Mouse (Mus musculus): ENCODE results near the gene Gnpnat1. TPM values are rescaled to one million over a fixed set of nuclear protein-coding genes. Genes with fewer than 3 reads are reported as not detected.

Gnpnat1 gene
- polyA plus RNA-seq, 1 experiment, result 16.2 TPM

DNA sequence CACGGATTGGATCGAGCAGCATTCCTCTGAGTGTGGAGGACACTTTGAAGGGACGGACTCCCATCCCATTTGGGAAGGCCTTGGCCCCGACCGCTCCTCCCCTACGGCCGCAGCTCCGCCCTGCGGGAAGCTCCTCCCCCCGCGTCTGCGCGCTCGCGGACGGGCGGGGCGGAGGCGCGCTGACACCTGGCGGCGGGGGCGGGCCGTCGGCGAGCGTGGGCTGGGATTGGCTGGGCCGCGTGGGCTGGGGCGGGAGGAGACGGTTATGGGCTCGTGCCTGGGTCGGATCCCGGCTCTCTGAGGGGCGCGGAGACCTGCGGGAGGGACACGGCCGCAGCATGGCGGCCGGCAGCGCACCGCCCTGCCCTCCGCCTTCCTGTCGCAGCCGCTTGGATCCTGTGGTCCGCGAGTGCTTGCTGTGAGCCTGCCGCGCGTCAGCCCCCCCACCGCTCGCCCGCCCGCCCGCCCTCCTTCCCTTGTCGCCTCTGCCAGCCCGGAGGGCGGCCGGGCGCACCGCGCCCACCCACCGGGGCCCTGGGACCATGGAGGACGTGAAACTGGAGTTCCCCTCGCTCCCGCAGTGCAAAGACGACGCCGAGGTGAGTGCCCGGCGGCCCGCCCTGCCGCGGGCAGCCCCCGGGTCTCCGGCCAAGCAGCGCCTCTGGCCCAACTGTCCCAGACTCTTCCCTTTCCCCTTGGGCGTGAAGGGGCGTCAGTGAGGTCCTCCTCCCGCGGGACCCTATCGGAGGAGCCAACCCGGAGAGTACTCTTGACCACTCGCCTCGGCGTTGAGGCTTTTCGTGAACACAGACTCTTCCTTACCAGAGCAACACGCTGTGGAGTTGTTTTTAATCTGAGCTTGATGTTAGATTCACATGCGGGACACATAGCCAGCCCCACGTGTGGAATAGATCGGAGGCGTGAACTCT lies 53.5 kb downstream of the Gnpnat1 start, which contains the start of gene Styx:
Gene Styx, plus strand, starts transcription at position 163 of the 929 bp plus-strand sequence.
- peak within 1 kb of the TSS; percentile 10; the same call in 1 of the 2 replicates for H3K27ac ChIP-seq (ENCODE audit: control insufficient read depth, insufficient read depth, low read depth, low read length, poor library complexity)
- WGBS, result under 1% methylated on average over 84 of the region's 93 CpGs
- H3K4me1 ChIP-seq (ENCODE audit: control insufficient read depth, insufficient read depth, low read length), result no peaks in the 10 kb centered on the region
- peak; percentile 59; the same call in 1 of the 2 replicates for TF ChIP-seq POLR2A (IDR thresholded peaks at IDR 0.05; ENCODE audit: borderline replicate concordance, control insufficient read depth, low read depth, low read length)
- TF ChIP-seq CTCF (IDR thresholded peaks at IDR 0.05; ENCODE audit: control insufficient read depth, insufficient read depth, low read length), result no peak
- peak within 1 kb of the TSS; percentile 73 for H3K4me3 ChIP-seq (replicated peaks; ENCODE audit: control insufficient read depth, low read depth, low read length)

DNA sequence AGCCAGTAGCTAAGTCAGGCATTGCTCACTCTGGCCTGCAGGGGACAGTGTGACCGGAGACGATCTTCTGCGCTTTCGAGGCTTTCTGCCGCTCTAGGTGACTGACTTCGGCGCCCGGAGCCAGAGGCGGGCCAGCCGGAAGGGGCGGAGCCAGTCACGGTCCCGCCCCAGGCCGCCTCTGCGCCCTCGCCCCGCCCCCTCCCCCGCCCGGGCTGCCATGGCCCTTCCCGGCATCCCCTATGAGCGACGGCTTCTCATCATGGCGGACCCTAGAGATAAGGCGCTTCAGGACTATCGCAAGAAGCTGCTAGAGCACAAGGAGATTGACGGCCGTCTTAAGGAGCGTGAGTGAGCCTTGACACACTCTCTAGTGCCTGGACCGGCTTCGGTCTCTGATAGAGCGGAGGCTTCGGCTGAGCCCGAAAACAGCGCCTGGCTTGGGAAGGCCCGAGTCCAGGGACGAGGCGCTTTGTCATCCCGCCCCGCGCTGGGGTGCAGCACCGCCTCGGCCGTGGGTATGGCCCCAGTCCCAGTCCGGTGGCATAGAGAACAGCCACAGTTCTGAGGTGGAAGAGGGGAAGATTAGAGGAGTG lies 75.0 kb downstream of the Gnpnat1 start, which contains the start of gene Psmc6:
Gene Psmc6, plus strand, starts transcription at position 200 of the 593 bp plus-strand sequence.
- peak within 1 kb of the TSS; percentile 90 for H3K4me3 ChIP-seq (replicated peaks; ENCODE audit: control insufficient read depth, low read depth, low read length)
- peaks cover 3% of the 10 kb centered on the region; the same call in 1 of the 2 replicates for H3K4me1 ChIP-seq (ENCODE audit: control insufficient read depth, insufficient read depth, low read length)
- TF ChIP-seq CTCF (IDR thresholded peaks at IDR 0.05; ENCODE audit: control insufficient read depth, insufficient read depth, low read length), result peak; percentile 96
- TF ChIP-seq POLR2A (IDR thresholded peaks at IDR 0.05; ENCODE audit: borderline replicate concordance, control insufficient read depth, low read depth, low read length), result no peak
- peak within 1 kb of the TSS; percentile 92 for H3K27ac ChIP-seq (ENCODE audit: control insufficient read depth, insufficient read depth, low read depth, low read length, poor library complexity)
- under 1% methylated on average over 44 of the region's 44 CpGs for WGBS

DNA sequence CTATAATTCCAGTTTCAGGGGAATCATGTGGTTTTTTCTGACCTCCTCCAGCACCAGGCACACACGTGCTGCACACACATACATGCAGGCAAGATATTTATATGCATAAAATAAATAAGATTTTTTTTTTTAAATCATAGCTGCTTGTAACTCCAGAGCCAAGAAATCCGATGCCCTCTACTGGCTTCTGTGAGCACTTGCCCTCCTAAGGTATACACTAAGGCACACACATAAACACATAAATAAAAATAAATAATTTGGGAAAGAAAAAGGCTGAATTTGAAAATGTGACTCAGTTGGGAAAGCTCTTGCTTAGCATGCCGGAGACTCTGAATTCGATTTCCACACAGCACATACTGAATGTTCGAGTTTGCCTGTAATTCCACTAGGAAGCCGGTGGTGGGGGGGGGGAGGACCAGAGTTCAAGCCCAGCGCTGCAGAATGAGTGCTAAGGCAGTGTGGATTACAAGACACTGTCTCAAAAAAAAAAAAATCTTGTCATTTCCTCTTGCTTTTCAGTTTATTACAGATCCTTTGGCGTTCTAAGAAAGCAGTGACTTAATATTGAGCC lies 75.6 kb downstream of the Gnpnat1 start:
- 13% methylated on average over 8 of the region's 8 CpGs for WGBS
- no peak overlapping the region for H3K27ac ChIP-seq (ENCODE audit: control insufficient read depth, insufficient read depth, low read depth, low read length, poor library complexity)
- TF ChIP-seq POLR2A (IDR thresholded peaks at IDR 0.05; ENCODE audit: borderline replicate concordance, control insufficient read depth, low read depth, low read length), result no peak
- TF ChIP-seq CTCF (IDR thresholded peaks at IDR 0.05; ENCODE audit: control insufficient read depth, insufficient read depth, low read length), result no peak
- H3K4me1 ChIP-seq (ENCODE audit: control insufficient read depth, insufficient read depth, low read length), result peaks cover 3% of the 10 kb centered on the region; the same call in 1 of the 2 replicates
- peak overlapping the region; percentile 0 for H3K4me3 ChIP-seq (replicated peaks; ENCODE audit: control insufficient read depth, low read depth, low read length)

DNA sequence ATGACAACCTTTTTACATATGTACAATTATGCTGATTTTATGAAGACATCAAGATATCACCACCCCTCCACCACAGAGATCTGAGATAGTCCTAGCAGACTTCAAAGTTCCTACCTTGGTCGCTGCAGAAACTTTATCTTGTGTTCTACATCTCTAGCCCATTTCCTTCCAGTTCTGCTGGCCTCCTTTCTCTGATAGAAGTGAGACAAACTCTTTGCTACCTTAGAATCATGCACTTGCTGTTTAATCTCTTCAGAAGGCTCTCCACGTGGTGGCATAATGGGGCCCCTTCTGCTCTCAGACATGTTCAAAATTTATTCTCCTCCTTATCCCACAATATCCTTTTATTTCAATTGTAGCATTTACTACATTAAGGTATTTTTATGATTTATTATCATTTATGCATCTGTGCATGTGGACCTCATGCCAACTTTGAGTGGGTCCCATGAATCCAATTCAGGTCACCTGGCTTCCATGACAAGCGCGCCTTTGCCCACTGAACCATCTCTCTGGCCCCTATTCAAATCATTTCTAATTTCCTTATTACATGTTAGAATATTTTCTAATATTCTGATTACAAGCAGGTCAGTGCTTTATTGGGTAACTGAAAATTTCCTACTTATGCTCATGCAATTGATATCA lies 76.5 kb downstream of the Gnpnat1 start:
- H3K27ac ChIP-seq (ENCODE audit: control insufficient read depth, insufficient read depth, low read depth, low read length, poor library complexity), result no peak overlapping the region
- H3K4me3 ChIP-seq (replicated peaks; ENCODE audit: control insufficient read depth, low read depth, low read length), result no peak overlapping the region
- 57% methylated on average over 4 of the region's 4 CpGs for WGBS
- peaks cover 3% of the 10 kb centered on the region; the same call in 1 of the 2 replicates for H3K4me1 ChIP-seq (ENCODE audit: control insufficient read depth, insufficient read depth, low read length)
- TF ChIP-seq POLR2A (IDR thresholded peaks at IDR 0.05; ENCODE audit: borderline replicate concordance, control insufficient read depth, low read depth, low read length) (no peak), CTCF (IDR thresholded peaks at IDR 0.05; ENCODE audit: control insufficient read depth, insufficient read depth, low read length) (no peak)

Other genes starting within 250 kb of the Gnpnat1 start
- 1.4 and 1.6 TPM in 2 replicates for gene Gpr137c, start 185.2 kb downstream of the Gnpnat1 start, polyA plus RNA-seq (2011; ENCODE audit: insufficient read depth, insufficient read length, low replicate concordance, missing spikeins)
- gene Txndc16, start 184.6 kb downstream of the Gnpnat1 start, polyA plus RNA-seq (2011; ENCODE audit: insufficient read depth, insufficient read length, low replicate concordance, missing spikeins), result 6.4 and 9.1 TPM in 2 replicates
- gene Ero1l, start 86.1 kb downstream of the Gnpnat1 start, polyA plus RNA-seq (2011; ENCODE audit: insufficient read depth, insufficient read length, low replicate concordance, missing spikeins), result 14.1 and 21.2 TPM in 2 replicates
- gene Psmc6, start 75.1 kb downstream of the Gnpnat1 start, polyA plus RNA-seq (2011; ENCODE audit: insufficient read depth, insufficient read length, low replicate concordance, missing spikeins), result 84.3 and 171 TPM in 2 replicates
- gene Styx, start 53.8 kb downstream of the Gnpnat1 start, polyA plus RNA-seq (2011; ENCODE audit: insufficient read depth, insufficient read length, low replicate concordance, missing spikeins), result 3.5 and 3.8 TPM in 2 replicates
- gene Fermt2, start 125.2 kb upstream of the Gnpnat1 start, polyA plus RNA-seq (2011; ENCODE audit: insufficient read depth, insufficient read length, low replicate concordance, missing spikeins), result 4.9 and 19.3 TPM in 2 replicates

All from bone marrow, adult 2 months (tissue).